Mouse (Mus musculus): Measurements from ENCODE around the gene Ppp2r5e. TPM values are rescaled to one million over a fixed set of nuclear protein-coding genes. Genes with fewer than 3 reads are reported as not detected.

Gene Ppp2r5e
- polyA plus RNA-seq, 1 experiment = 17.3 TPM

GRCm38 (mm10) chr12:75623292-75623691, 27.2 kb upstream of the Ppp2r5e start:
- no peaks in the 10 kb centered on the region for H3K4me1 ChIP-seq (ENCODE audit: control insufficient read depth, insufficient read depth, low read length)
- no peaks in the 10 kb centered on the region for H3K27me3 ChIP-seq (replicated peaks; ENCODE audit: control insufficient read depth, insufficient read depth, low read length)
- no peak for DNase-seq
- H3K36me3 ChIP-seq (ENCODE audit: control insufficient read depth, insufficient read depth, low read length) = no peaks in the 10 kb centered on the region
- WGBS = 94% methylated on average over 5 of the region's 5 CpGs
- no peak overlapping the region for H3K27ac ChIP-seq (ENCODE audit: insufficient read depth, low read depth, low read length)
- TF ChIP-seq CTCF (conservative IDR thresholded peaks at IDR 0.05; ENCODE audit: insufficient read depth, insufficient read length, low read depth, low read length) = no peak
- TF ChIP-seq POLR2A (IDR thresholded peaks at IDR 0.05; ENCODE audit: low read depth, low read length) = no peak
- no peak overlapping the region for H3K4me3 ChIP-seq (ENCODE audit: insufficient read depth, low read depth, low read length)

GRCm38 (mm10) chr12:75622835-75623234, 26.8 kb upstream of the Ppp2r5e start:
- Histone ChIP-seq H3K27me3 (replicated peaks; ENCODE audit: control insufficient read depth, insufficient read depth, low read length) (no peaks in the 10 kb centered on the region), H3K36me3 (ENCODE audit: control insufficient read depth, insufficient read depth, low read length) (no peaks in the 10 kb centered on the region), H3K27ac (ENCODE audit: insufficient read depth, low read depth, low read length) (no peak overlapping the region), H3K4me3 (ENCODE audit: insufficient read depth, low read depth, low read length) (no peak overlapping the region), H3K4me1 (ENCODE audit: control insufficient read depth, insufficient read depth, low read length) (no peaks in the 10 kb centered on the region)
- DNase-seq = no peak
- TF ChIP-seq CTCF (conservative IDR thresholded peaks at IDR 0.05; ENCODE audit: insufficient read depth, insufficient read length, low read depth, low read length) (no peak), POLR2A (IDR thresholded peaks at IDR 0.05; ENCODE audit: low read depth, low read length) (no peak)
- WGBS = 43% methylated on average over 3 of the region's 3 CpGs

GRCm38 (mm10) chr12:75616841-75617240, 20.8 kb upstream of the Ppp2r5e start:
- no peak overlapping the region for H3K4me3 ChIP-seq (ENCODE audit: insufficient read depth, low read depth, low read length)
- WGBS = 75% methylated on average over 8 of the region's 8 CpGs
- H3K27ac ChIP-seq (ENCODE audit: insufficient read depth, low read depth, low read length) = no peak overlapping the region
- H3K36me3 ChIP-seq (ENCODE audit: control insufficient read depth, insufficient read depth, low read length) = no peaks in the 10 kb centered on the region
- no peaks in the 10 kb centered on the region for H3K4me1 ChIP-seq (ENCODE audit: control insufficient read depth, insufficient read depth, low read length)
- TF ChIP-seq POLR2A (IDR thresholded peaks at IDR 0.05; ENCODE audit: low read depth, low read length) (no peak), CTCF (conservative IDR thresholded peaks at IDR 0.05; ENCODE audit: insufficient read depth, insufficient read length, low read depth, low read length) (no peak)
- no peaks in the 10 kb centered on the region for H3K27me3 ChIP-seq (replicated peaks; ENCODE audit: control insufficient read depth, insufficient read depth, low read length)
- DNase-seq = no peak

DNA sequence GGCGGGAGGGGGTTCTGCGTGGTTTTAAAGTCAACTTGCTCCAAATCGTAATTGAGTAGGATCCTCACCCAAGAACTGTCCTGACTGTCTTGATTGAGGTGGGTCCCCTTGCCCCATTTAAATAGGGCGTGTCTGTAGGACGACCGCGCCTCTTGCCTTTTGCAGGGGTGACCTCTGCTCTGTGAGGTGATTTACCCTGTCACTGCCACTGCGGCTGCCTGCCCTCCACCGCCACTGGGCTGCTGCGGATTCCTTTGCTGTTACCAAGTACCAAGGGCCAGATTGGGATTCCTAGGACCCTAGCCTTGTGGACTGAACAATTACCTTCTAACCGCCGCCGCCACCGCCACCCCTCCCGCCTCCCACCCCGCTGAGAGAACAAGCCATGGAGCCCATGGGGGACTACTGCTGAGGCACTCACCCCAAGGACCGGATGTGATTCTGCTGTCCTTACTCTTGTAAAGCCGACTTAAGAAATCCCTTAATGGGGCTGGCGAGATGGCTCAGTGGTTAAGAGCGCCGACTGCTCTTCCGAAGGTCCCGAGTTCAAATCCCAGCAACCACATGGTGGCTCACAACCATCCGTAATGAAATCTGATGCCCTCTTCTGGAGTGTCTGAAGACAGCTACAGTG, 20.2 kb upstream of the Ppp2r5e start:
- no peaks in the 10 kb centered on the region for H3K4me1 ChIP-seq (ENCODE audit: control insufficient read depth, insufficient read depth, low read length)
- TF ChIP-seq CTCF (conservative IDR thresholded peaks at IDR 0.05; ENCODE audit: insufficient read depth, insufficient read length, low read depth, low read length) (no peak), POLR2A (IDR thresholded peaks at IDR 0.05; ENCODE audit: low read depth, low read length) (no peak)
- H3K4me3 ChIP-seq (ENCODE audit: insufficient read depth, low read depth, low read length) = peak overlapping the region; percentile 36
- WGBS = 11% methylated on average over 24 of the region's 24 CpGs
- no peaks in the 10 kb centered on the region for H3K36me3 ChIP-seq (ENCODE audit: control insufficient read depth, insufficient read depth, low read length)
- peak; percentile 36 for DNase-seq
- H3K27me3 ChIP-seq (replicated peaks; ENCODE audit: control insufficient read depth, insufficient read depth, low read length) = no peaks in the 10 kb centered on the region
- no peak overlapping the region for H3K27ac ChIP-seq (ENCODE audit: insufficient read depth, low read depth, low read length)

DNA sequence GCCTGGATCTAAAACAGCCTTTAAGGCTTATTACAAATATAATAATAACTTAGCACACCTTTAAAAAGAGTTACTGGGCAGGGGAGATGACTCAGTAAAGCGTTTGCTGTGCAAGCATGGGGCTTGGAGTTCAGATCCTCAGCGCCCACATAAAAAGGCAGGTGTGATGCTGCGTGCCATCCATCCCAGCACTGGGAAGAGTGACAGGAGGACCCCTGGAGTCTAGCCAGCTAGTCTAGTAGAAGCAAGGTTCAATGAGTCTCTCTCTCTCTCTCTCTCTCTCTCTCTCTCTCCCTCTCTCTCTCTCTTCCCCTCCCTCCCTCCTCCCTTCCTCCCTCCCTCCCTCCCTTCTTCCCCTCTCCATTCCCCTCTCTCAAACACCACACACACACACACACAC, 19.5 kb upstream of the Ppp2r5e start:
- H3K4me1 ChIP-seq (ENCODE audit: control insufficient read depth, insufficient read depth, low read length) = no peaks in the 10 kb centered on the region
- H3K27ac ChIP-seq (ENCODE audit: insufficient read depth, low read depth, low read length) = no peak overlapping the region
- TF ChIP-seq CTCF (conservative IDR thresholded peaks at IDR 0.05; ENCODE audit: insufficient read depth, insufficient read length, low read depth, low read length) = no peak
- no peak for TF ChIP-seq POLR2A (IDR thresholded peaks at IDR 0.05; ENCODE audit: low read depth, low read length)
- H3K36me3 ChIP-seq (ENCODE audit: control insufficient read depth, insufficient read depth, low read length) = no peaks in the 10 kb centered on the region
- no peak overlapping the region for H3K4me3 ChIP-seq (ENCODE audit: insufficient read depth, low read depth, low read length)
- DNase-seq = peak; percentile 19
- 57% methylated on average over 3 of the region's 3 CpGs for WGBS
- no peaks in the 10 kb centered on the region for H3K27me3 ChIP-seq (replicated peaks; ENCODE audit: control insufficient read depth, insufficient read depth, low read length)

DNA sequence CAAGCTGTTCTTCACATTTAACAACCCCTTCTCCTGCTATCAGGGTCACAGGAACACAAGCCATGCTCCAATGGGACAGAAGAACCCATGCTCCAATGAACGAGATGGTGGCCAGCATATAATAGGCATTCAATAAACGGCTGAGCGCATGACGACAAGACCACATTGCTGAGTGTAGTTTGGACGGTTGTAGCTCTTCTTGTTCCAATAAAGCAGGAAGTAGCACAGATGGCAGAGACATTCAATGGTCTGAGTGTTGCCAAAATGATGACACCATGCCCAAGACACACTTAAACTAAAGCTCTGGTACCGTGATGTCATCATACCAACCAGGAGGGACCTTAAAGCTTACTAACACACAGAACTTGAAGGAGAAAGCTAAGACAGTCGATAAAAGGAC, 16.7 kb upstream of the Ppp2r5e start:
- 72% methylated on average over 7 of the region's 7 CpGs for WGBS
- H3K36me3 ChIP-seq (ENCODE audit: control insufficient read depth, insufficient read depth, low read length) = no peaks in the 10 kb centered on the region
- no peaks in the 10 kb centered on the region for H3K4me1 ChIP-seq (ENCODE audit: control insufficient read depth, insufficient read depth, low read length)
- no peaks in the 10 kb centered on the region for H3K27me3 ChIP-seq (replicated peaks; ENCODE audit: control insufficient read depth, insufficient read depth, low read length)
- no peak overlapping the region for H3K4me3 ChIP-seq (ENCODE audit: insufficient read depth, low read depth, low read length)
- H3K27ac ChIP-seq (ENCODE audit: insufficient read depth, low read depth, low read length) = no peak overlapping the region
- DNase-seq = no peak
- TF ChIP-seq POLR2A (IDR thresholded peaks at IDR 0.05; ENCODE audit: low read depth, low read length) (no peak), CTCF (conservative IDR thresholded peaks at IDR 0.05; ENCODE audit: insufficient read depth, insufficient read length, low read depth, low read length) (no peak)

DNA sequence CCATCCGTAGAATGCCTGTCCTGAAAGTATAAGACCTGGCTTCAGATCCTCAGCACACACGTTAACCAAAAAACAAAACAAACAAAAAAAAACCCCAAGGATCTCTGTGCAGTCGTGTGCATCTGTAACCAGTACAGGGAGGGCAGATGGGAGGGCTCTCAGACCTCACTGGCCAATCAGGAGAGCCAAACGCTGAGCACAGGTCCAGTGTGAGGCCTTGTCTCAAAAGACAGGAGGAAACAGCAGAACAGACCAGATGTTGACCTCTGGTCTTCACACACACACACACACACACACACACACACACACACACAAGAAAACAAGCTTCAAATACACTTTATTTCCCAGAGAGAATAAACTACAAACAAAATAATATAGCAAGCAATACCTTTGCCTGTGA, 3.4 kb upstream of the Ppp2r5e start:
- Histone ChIP-seq H3K27ac (ENCODE audit: insufficient read depth, low read depth, low read length) (peak overlapping the region; percentile 39; the same call in 1 of the 2 replicates), H3K4me3 (ENCODE audit: insufficient read depth, low read depth, low read length) (no peak overlapping the region), H3K27me3 (replicated peaks; ENCODE audit: control insufficient read depth, insufficient read depth, low read length) (no peaks in the 10 kb centered on the region), H3K4me1 (ENCODE audit: control insufficient read depth, insufficient read depth, low read length) (peaks cover under 1% of the 10 kb centered on the region; the same call in 1 of the 2 replicates), H3K36me3 (ENCODE audit: control insufficient read depth, insufficient read depth, low read length) (no peaks in the 10 kb centered on the region)
- TF ChIP-seq POLR2A (IDR thresholded peaks at IDR 0.05; ENCODE audit: low read depth, low read length) (no peak), CTCF (conservative IDR thresholded peaks at IDR 0.05; ENCODE audit: insufficient read depth, insufficient read length, low read depth, low read length) (no peak)
- 23% methylated on average over 4 of the region's 4 CpGs for WGBS
- DNase-seq = peak; percentile 86

Measured in kidney, adult 2 months (tissue).